Mouse (Mus musculus) embryo, embryonic 9.5 days (tissue): ENCODE data around the gene Eps15.

Experiments
- DNase-seq: peaks from one replicate; pipeline ENCODE4 v3.0.0-alpha.2; 2017; ENCODE audit errors: extremely low spot score

Eps15 gene

GRCm38 (mm10) chr4:109432668-109433375 is 152.8 kb downstream of the Eps15 start:
- no peak for DNase-seq

- DNase-seq = no peak
Measured at GRCm38 (mm10) chr4:109433641-109434040, 153.6 kb downstream of the Eps15 start.

GRCm38 (mm10) chr4:109434256-109434655 is 154.2 kb downstream of the Eps15 start:
- no peak for DNase-seq
